Mouse (Mus musculus): ENCODE results near the gene Pla2g3. TPM values are rescaled to one million over a fixed set of nuclear protein-coding genes. Genes with fewer than 3 reads are reported as not detected.
A peak's percentile ranks its signal among the peaks of the same experiment; 100 is the strongest.

Pla2g3 gene
- polyA plus RNA-seq, 1 experiment from 2014 or later: 0.33 TPM

DNA sequence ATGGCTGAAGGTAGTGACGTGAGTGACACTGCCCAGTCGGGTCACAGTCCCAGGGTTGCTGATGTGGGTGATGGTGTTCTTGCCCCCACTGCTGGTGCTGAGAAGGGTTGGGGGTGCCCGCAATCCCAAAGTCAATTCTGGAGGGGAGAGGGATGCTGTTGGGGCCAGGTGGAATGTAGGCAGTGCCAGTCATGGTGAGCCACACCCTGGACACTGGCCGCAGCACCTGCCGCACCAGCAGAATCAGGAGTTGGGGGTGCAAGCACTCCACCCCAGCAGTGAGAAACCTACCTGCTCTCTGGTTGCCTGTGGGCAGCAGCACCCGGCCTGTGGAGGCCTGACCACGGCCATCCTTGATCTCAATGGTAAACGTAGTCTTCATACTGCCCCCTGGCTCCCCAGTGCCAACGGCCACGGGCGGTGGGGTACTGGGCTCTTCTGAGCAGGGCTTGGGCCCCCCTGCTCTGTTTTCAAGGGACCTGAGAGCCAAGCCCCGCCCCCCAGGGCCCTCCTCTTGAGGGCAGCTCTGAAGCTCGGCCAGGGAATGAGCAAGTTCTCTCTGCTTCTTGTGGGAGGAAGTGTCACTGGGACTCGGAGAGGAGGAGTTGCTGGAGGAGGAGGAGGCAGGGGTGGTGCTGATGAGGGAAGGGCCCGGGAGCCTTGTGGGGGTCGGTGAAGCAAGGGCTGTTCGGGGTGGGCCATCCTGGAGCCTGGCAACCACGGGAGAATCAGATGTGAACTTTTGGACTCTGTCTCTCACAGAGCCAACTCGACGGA lies 41.6 kb downstream of the Pla2g3 start:
- no peaks in the 10 kb centered on the region for H3K27me3 ChIP-seq (replicated peaks; ENCODE audit: control insufficient read depth, insufficient read depth, low read length)
- H3K36me3 ChIP-seq (ENCODE audit: control insufficient read depth, insufficient read depth, low read length): peaks cover 36% of the 10 kb centered on the region
- no peak overlapping the region for H3K4me2 ChIP-seq (ENCODE audit: low read depth, low read length)
- 74% methylated on average over 20 of the region's 20 CpGs for WGBS
- no peak overlapping the region for H3K27ac ChIP-seq (ENCODE audit: low read length)
- no peaks in the 10 kb centered on the region for H3K9me3 ChIP-seq (ENCODE audit: control insufficient read depth, low read length)
- ATAC-seq: no peak
- no peaks in the 10 kb centered on the region for H3K4me1 ChIP-seq (ENCODE audit: control insufficient read depth, insufficient read depth, low read length)
- no peak overlapping the region for H3K9ac ChIP-seq (ENCODE audit: low read depth, low read length)
- H3K4me3 ChIP-seq (ENCODE audit: low read length): no peak overlapping the region

- H3K27ac ChIP-seq (ENCODE audit: low read length): no peak overlapping the region
- no peaks in the 10 kb centered on the region for H3K27me3 ChIP-seq (replicated peaks; ENCODE audit: control insufficient read depth, insufficient read depth, low read length)
- H3K4me3 ChIP-seq (ENCODE audit: low read length): no peak overlapping the region
- H3K36me3 ChIP-seq (ENCODE audit: control insufficient read depth, insufficient read depth, low read length): peaks cover 29% of the 10 kb centered on the region
- no peak overlapping the region for H3K9ac ChIP-seq (ENCODE audit: low read depth, low read length)
- no peaks in the 10 kb centered on the region for H3K9me3 ChIP-seq (ENCODE audit: control insufficient read depth, low read length)
- peaks cover 4% of the 10 kb centered on the region for H3K4me1 ChIP-seq (ENCODE audit: control insufficient read depth, insufficient read depth, low read length)
- no peak for ATAC-seq
- H3K4me2 ChIP-seq (ENCODE audit: low read depth, low read length): no peak overlapping the region
- WGBS: 89% methylated on average over 3 of the region's 3 CpGs
Observed at GRCm38 (mm10) chr11:3530731-3531130, 42.6 kb downstream of the Pla2g3 start.

DNA sequence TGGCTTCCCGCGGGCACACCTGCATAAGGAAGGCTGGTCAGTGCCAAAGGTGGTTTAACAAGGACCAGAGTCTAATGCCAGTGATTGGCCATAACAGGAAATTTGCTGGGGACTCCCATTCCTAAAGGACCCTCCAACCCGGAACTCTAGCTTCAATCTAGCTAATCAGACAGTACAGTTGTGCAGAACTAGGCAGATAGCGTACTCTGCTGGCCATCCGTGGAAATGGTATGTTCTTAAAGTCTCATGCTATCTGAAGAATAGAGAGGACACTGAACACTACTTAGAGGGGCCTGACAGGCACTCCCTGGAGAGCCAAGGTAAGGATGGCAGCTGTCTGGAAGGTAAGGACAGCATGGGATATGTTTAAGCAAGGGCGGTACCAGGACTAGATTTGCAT lies 43.5 kb downstream of the Pla2g3 start:
- peaks cover 12% of the 10 kb centered on the region for H3K4me1 ChIP-seq (ENCODE audit: control insufficient read depth, insufficient read depth, low read length)
- ATAC-seq: no peak
- no peak overlapping the region for H3K27ac ChIP-seq (ENCODE audit: low read length)
- peaks cover 29% of the 10 kb centered on the region for H3K36me3 ChIP-seq (ENCODE audit: control insufficient read depth, insufficient read depth, low read length)
- H3K9ac ChIP-seq (ENCODE audit: low read depth, low read length): no peak overlapping the region
- H3K9me3 ChIP-seq (ENCODE audit: control insufficient read depth, low read length): no peaks in the 10 kb centered on the region
- no peaks in the 10 kb centered on the region for H3K27me3 ChIP-seq (replicated peaks; ENCODE audit: control insufficient read depth, insufficient read depth, low read length)
- H3K4me3 ChIP-seq (ENCODE audit: low read length): no peak overlapping the region
- H3K4me2 ChIP-seq (ENCODE audit: low read depth, low read length): no peak overlapping the region
- WGBS: 77% methylated on average over 6 of the region's 6 CpGs

- no peak overlapping the region for H3K27ac ChIP-seq (ENCODE audit: low read length)
- WGBS: 88% methylated on average over 16 of the region's 16 CpGs
- H3K36me3 ChIP-seq (ENCODE audit: control insufficient read depth, insufficient read depth, low read length): peaks cover 26% of the 10 kb centered on the region
Observed at GRCm38 (mm10) chr11:3532101-3532931, 44.2 kb downstream of the Pla2g3 start.

DNA sequence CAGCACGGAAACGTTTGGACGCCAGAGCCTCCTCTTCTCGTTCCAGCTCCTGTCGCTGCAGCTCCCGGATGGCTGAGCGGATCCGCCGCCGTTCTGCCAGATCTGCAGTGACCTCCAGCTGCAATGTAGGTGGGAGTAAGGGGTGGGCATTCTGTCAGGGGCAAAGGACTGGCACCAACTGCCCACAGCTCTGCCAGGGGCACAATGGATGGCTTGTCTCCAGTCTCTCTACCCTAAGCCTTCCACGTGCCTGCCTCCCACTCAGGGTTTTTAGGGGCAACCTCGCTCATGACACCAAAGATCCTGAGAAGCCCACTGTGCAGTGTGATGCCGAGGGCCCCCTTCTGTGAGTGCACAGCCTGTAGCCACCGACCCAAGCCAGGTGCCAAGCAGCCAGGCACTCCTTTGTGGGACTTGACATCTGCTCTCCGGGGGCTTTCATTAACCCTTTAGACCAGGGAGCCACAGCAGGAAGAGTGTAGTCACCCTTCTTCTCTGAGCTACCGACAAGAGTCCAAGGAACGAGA lies 45.4 kb downstream of the Pla2g3 start:
- Histone ChIP-seq H3K4me3 (ENCODE audit: low read length) (no peak overlapping the region), H3K4me1 (ENCODE audit: control insufficient read depth, insufficient read depth, low read length) (peaks cover 23% of the 10 kb centered on the region), H3K9ac (ENCODE audit: low read depth, low read length) (no peak overlapping the region), H3K9me3 (ENCODE audit: control insufficient read depth, low read length) (no peaks in the 10 kb centered on the region), H3K27ac (ENCODE audit: low read length) (no peak overlapping the region), H3K27me3 (replicated peaks; ENCODE audit: control insufficient read depth, insufficient read depth, low read length) (no peaks in the 10 kb centered on the region), H3K36me3 (ENCODE audit: control insufficient read depth, insufficient read depth, low read length) (peaks cover 19% of the 10 kb centered on the region), H3K4me2 (ENCODE audit: low read depth, low read length) (no peak overlapping the region)
- 91% methylated on average over 17 of the region's 17 CpGs for WGBS
- ATAC-seq: no peak

More at GRCm38 (mm10) chr11:3532101-3532931, 44.2 kb downstream of the Pla2g3 start:
- no peaks in the 10 kb centered on the region for H3K9me3 ChIP-seq (ENCODE audit: control insufficient read depth, low read length)
- no peak overlapping the region for H3K9ac ChIP-seq (ENCODE audit: low read depth, low read length)
- H3K4me3 ChIP-seq (ENCODE audit: low read length): no peak overlapping the region
- H3K27me3 ChIP-seq (replicated peaks; ENCODE audit: control insufficient read depth, insufficient read depth, low read length): no peaks in the 10 kb centered on the region
- ATAC-seq: no peak
- no peak overlapping the region for H3K4me2 ChIP-seq (ENCODE audit: low read depth, low read length)
- H3K4me1 ChIP-seq (ENCODE audit: control insufficient read depth, insufficient read depth, low read length): peaks cover 19% of the 10 kb centered on the region

DNA sequence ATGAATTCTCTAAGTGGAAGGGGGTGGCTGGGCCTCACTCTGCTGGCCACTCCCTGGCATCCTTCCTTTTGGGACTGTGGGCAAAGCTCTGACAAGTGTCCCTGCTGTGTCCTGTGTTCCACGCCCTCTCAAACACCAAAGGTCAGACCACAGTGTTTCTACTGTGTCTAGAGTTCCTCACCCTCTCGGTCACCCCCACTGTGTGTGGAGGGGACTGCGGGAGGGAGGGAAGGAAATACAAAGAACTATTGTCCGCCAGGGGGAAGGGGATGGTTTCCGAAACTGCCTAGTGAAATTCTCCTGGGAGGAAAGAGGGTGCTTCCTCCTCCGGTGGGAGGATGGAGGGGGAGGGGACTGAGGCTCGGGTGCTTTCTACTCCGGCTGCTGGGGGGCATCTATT lies 46.9 kb downstream of the Pla2g3 start:
- H3K9me3 ChIP-seq (ENCODE audit: control insufficient read depth, low read length): no peaks in the 10 kb centered on the region
- H3K4me1 ChIP-seq (ENCODE audit: control insufficient read depth, insufficient read depth, low read length): peaks cover 25% of the 10 kb centered on the region
- no peaks in the 10 kb centered on the region for H3K27me3 ChIP-seq (replicated peaks; ENCODE audit: control insufficient read depth, insufficient read depth, low read length)
- H3K36me3 ChIP-seq (ENCODE audit: control insufficient read depth, insufficient read depth, low read length): peaks cover 16% of the 10 kb centered on the region
- 24% methylated on average over 8 of the region's 8 CpGs for WGBS
- peak overlapping the region; percentile 95; the same call in 1 of the 2 replicates for H3K27ac ChIP-seq (ENCODE audit: low read length)
- H3K9ac ChIP-seq (ENCODE audit: low read depth, low read length): peak overlapping the region; percentile 58
- H3K4me3 ChIP-seq (ENCODE audit: low read length): peak overlapping the region; percentile 63
- no peak for ATAC-seq
- peak overlapping the region; percentile 91 for H3K4me2 ChIP-seq (ENCODE audit: low read depth, low read length)

DNA sequence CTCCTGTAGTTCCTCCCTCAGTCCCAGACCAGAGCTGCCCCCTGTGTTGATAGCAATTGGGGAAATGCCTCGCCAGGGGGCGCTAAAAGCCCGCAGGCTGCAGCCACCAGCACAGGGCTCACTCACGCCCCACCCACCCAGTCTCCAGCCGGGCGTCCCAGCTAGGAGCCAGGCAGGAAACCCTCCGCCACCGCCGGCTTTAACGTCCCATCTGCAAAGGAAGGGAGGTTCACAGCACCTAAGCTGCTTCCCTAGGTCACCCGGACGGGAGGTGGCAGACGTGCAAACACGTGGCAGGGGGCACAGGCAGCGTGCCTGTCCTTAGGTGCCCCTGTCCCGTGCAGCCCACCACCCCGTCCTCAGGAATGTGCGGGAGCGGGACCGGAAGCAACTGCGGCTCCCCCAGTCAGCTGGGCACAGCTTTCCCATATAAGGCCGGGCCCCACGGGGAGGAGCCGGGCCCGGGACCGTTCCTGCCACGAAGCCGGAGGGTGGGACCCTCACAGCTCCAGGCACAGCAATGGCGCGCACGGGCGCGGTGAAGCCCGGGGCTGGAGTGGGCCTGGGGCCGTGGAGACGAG lies 47.4 kb downstream of the Pla2g3 start:
- Histone ChIP-seq H3K27ac (ENCODE audit: low read length) (peak overlapping the region; percentile 95), H3K27me3 (replicated peaks; ENCODE audit: control insufficient read depth, insufficient read depth, low read length) (no peaks in the 10 kb centered on the region), H3K4me1 (ENCODE audit: control insufficient read depth, insufficient read depth, low read length) (peaks cover 25% of the 10 kb centered on the region), H3K9ac (ENCODE audit: low read depth, low read length) (peak overlapping the region; percentile 72), H3K9me3 (ENCODE audit: control insufficient read depth, low read length) (no peaks in the 10 kb centered on the region), H3K36me3 (ENCODE audit: control insufficient read depth, insufficient read depth, low read length) (peaks cover 12% of the 10 kb centered on the region), H3K4me2 (ENCODE audit: low read depth, low read length) (peak overlapping the region; percentile 91), H3K4me3 (ENCODE audit: low read length) (peak overlapping the region; percentile 63)
- under 1% methylated on average over 36 of the region's 36 CpGs for WGBS
- peak; percentile 83 for ATAC-seq

- H3K4me2 ChIP-seq (ENCODE audit: low read depth, low read length): peak overlapping the region; percentile 91
- H3K4me3 ChIP-seq (ENCODE audit: low read length): peak overlapping the region; percentile 63
- H3K4me1 ChIP-seq (ENCODE audit: control insufficient read depth, insufficient read depth, low read length): peaks cover 25% of the 10 kb centered on the region
- H3K27me3 ChIP-seq (replicated peaks; ENCODE audit: control insufficient read depth, insufficient read depth, low read length): no peaks in the 10 kb centered on the region
- peak overlapping the region; percentile 72 for H3K9ac ChIP-seq (ENCODE audit: low read depth, low read length)
- ATAC-seq: no peak
- H3K36me3 ChIP-seq (ENCODE audit: control insufficient read depth, insufficient read depth, low read length): peaks cover 6% of the 10 kb centered on the region
- H3K27ac ChIP-seq (ENCODE audit: low read length): peak overlapping the region; percentile 95
- 39% methylated on average over 5 of the region's 5 CpGs for WGBS
- no peaks in the 10 kb centered on the region for H3K9me3 ChIP-seq (ENCODE audit: control insufficient read depth, low read length)
Observed at GRCm38 (mm10) chr11:3536082-3536481, 48.0 kb downstream of the Pla2g3 start.

Data from intestine, embryonic 16.5 days (tissue).